Mouse (Mus musculus): ENCODE results near the gene Tbk1. TPM values are rescaled to one million over a fixed set of nuclear protein-coding genes. Genes with fewer than 3 reads are reported as not detected.

Gene Tbk1
- polyA plus RNA-seq, 1 experiment: 31.8 TPM

- TF ChIP-seq CTCF (IDR thresholded peaks at IDR 0.05; ENCODE audit: borderline replicate concordance, extremely low read depth, insufficient read depth, insufficient read length): no peak
- no peak for TF ChIP-seq POLR2A (IDR thresholded peaks at IDR 0.05; ENCODE audit: borderline replicate concordance, extremely low read depth, insufficient read depth, insufficient read length, poor library complexity, severe bottlenecking)
Measured at GRCm38 (mm10) chr10:121615935-121616334, 29.3 kb upstream of the Tbk1 start.

GRCm38 (mm10) chr10:121615146-121615870, 28.7 kb upstream of the Tbk1 start:
- no peak for DNase-seq (ENCODE audit: low read depth)
- no peak for TF ChIP-seq POLR2A (IDR thresholded peaks at IDR 0.05; ENCODE audit: borderline replicate concordance, extremely low read depth, insufficient read depth, insufficient read length, poor library complexity, severe bottlenecking)
- TF ChIP-seq CTCF (IDR thresholded peaks at IDR 0.05; ENCODE audit: borderline replicate concordance, extremely low read depth, insufficient read depth, insufficient read length): no peak

More at GRCm38 (mm10) chr10:121615935-121616334, 29.3 kb upstream of the Tbk1 start:
- DNase-seq (ENCODE audit: low read depth): no peak

GRCm38 (mm10) chr10:121613570-121613969, 27.0 kb upstream of the Tbk1 start:
- TF ChIP-seq POLR2A (IDR thresholded peaks at IDR 0.05; ENCODE audit: borderline replicate concordance, extremely low read depth, insufficient read depth, insufficient read length, poor library complexity, severe bottlenecking) (no peak), CTCF (IDR thresholded peaks at IDR 0.05; ENCODE audit: borderline replicate concordance, extremely low read depth, insufficient read depth, insufficient read length) (no peak)
- no peak for DNase-seq (ENCODE audit: low read depth)

GRCm38 (mm10) chr10:121612448-121612847, 25.9 kb upstream of the Tbk1 start:
- TF ChIP-seq CTCF (IDR thresholded peaks at IDR 0.05; ENCODE audit: borderline replicate concordance, extremely low read depth, insufficient read depth, insufficient read length) (no peak), POLR2A (IDR thresholded peaks at IDR 0.05; ENCODE audit: borderline replicate concordance, extremely low read depth, insufficient read depth, insufficient read length, poor library complexity, severe bottlenecking) (no peak)
- DNase-seq (ENCODE audit: low read depth): no peak

- DNase-seq (ENCODE audit: low read depth): no peak
- TF ChIP-seq CTCF (IDR thresholded peaks at IDR 0.05; ENCODE audit: borderline replicate concordance, extremely low read depth, insufficient read depth, insufficient read length) (no peak), POLR2A (IDR thresholded peaks at IDR 0.05; ENCODE audit: borderline replicate concordance, extremely low read depth, insufficient read depth, insufficient read length, poor library complexity, severe bottlenecking) (no peak)
Measured at GRCm38 (mm10) chr10:121611587-121611986, 25.0 kb upstream of the Tbk1 start.

- TF ChIP-seq CTCF (IDR thresholded peaks at IDR 0.05; ENCODE audit: borderline replicate concordance, extremely low read depth, insufficient read depth, insufficient read length) (no peak), POLR2A (IDR thresholded peaks at IDR 0.05; ENCODE audit: borderline replicate concordance, extremely low read depth, insufficient read depth, insufficient read length, poor library complexity, severe bottlenecking) (no peak)
- DNase-seq (ENCODE audit: low read depth): no peak
Measured at GRCm38 (mm10) chr10:121608177-121608576, 21.6 kb upstream of the Tbk1 start.

GRCm38 (mm10) chr10:121604632-121605344, 18.2 kb upstream of the Tbk1 start:
- TF ChIP-seq CTCF (IDR thresholded peaks at IDR 0.05; ENCODE audit: borderline replicate concordance, extremely low read depth, insufficient read depth, insufficient read length): no peak
- TF ChIP-seq POLR2A (IDR thresholded peaks at IDR 0.05; ENCODE audit: borderline replicate concordance, extremely low read depth, insufficient read depth, insufficient read length, poor library complexity, severe bottlenecking): no peak
- DNase-seq (ENCODE audit: low read depth): no peak

- DNase-seq (ENCODE audit: low read depth): no peak
- no peak for TF ChIP-seq CTCF (IDR thresholded peaks at IDR 0.05; ENCODE audit: borderline replicate concordance, extremely low read depth, insufficient read depth, insufficient read length)
- no peak for TF ChIP-seq POLR2A (IDR thresholded peaks at IDR 0.05; ENCODE audit: borderline replicate concordance, extremely low read depth, insufficient read depth, insufficient read length, poor library complexity, severe bottlenecking)
Measured at GRCm38 (mm10) chr10:121603556-121603955, 17.0 kb upstream of the Tbk1 start.

GRCm38 (mm10) chr10:121601272-121601671, 14.7 kb upstream of the Tbk1 start:
- DNase-seq (ENCODE audit: low read depth): no peak
- TF ChIP-seq POLR2A (IDR thresholded peaks at IDR 0.05; ENCODE audit: borderline replicate concordance, extremely low read depth, insufficient read depth, insufficient read length, poor library complexity, severe bottlenecking): no peak
- TF ChIP-seq CTCF (IDR thresholded peaks at IDR 0.05; ENCODE audit: borderline replicate concordance, extremely low read depth, insufficient read depth, insufficient read length): no peak

GRCm38 (mm10) chr10:121596580-121596979, 10.0 kb upstream of the Tbk1 start:
- DNase-seq (ENCODE audit: low read depth): no peak
- no peak for TF ChIP-seq POLR2A (IDR thresholded peaks at IDR 0.05; ENCODE audit: borderline replicate concordance, extremely low read depth, insufficient read depth, insufficient read length, poor library complexity, severe bottlenecking)
- no peak for TF ChIP-seq CTCF (IDR thresholded peaks at IDR 0.05; ENCODE audit: borderline replicate concordance, extremely low read depth, insufficient read depth, insufficient read length)

- no peak for DNase-seq (ENCODE audit: low read depth)
- TF ChIP-seq CTCF (IDR thresholded peaks at IDR 0.05; ENCODE audit: borderline replicate concordance, extremely low read depth, insufficient read depth, insufficient read length): no peak
- TF ChIP-seq POLR2A (IDR thresholded peaks at IDR 0.05; ENCODE audit: borderline replicate concordance, extremely low read depth, insufficient read depth, insufficient read length, poor library complexity, severe bottlenecking): no peak
Measured at GRCm38 (mm10) chr10:121591106-121591505, 4.5 kb upstream of the Tbk1 start.

Data from brain, embryonic 14.5 days (tissue).